ENCODE assay signal across 8 mouse cellular contexts in the genomic region with DNA sequence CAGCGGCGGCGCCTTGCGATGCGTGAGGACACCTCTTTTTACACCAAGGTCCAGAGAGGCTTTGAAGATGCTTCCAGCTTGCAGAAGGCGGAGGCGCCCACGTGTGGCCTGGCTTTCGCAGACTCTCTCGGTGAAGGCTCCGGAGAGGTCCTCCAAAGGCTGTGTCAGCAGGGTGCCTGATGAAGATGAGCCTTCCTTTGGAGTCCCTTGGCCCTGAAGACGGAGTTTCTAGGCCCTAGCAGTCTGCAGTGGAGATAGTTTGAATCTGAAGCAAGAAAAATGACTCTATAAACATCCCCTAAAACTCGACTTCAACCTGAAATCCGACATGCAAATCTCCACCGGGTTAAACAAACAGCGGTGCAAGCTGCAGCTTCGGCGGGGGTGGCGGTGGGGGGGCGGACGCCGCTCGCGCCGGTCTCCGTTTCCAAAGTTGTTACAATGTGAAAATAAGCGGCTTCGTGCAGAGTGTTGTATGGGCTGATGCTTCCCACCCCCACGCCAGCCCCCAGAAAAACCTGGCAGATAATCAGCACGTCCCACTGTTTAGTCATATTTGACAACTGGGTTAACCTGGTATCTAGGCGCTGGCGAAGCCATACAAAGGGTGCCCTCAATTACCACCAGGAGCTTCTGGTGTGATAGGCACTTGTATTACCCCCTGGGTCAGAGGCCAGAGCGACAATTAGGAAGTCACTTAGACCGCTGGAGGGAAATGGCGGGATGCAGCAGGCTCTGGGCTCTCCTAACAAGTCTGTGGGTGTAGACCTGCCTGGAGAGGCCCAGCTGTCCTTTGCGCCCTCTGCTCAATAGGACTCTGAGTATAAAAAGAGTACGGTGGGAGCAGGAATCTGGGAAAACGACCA. TPM values are rescaled to one million over a fixed set of nuclear protein-coding genes. Genes with fewer than 3 reads are reported as not detected.
DNase-seq lines count a peak whose midpoint lies in the region; ATAC-seq and TF ChIP-seq lines count a peak whose summit lies in the region.

No protein-coding gene starts in this region.

- peaks cover 79% of the 10 kb centered on the region for H3K27me3 ChIP-seq in forebrain, embryonic 12.5 days
- H3K27me3 ChIP-seq in intestine, postnatal 0 days (replicated peaks; ENCODE audit: control insufficient read depth, insufficient read depth, low read length), result peaks cover 88% of the 10 kb centered on the region

- WGBS in forebrain, embryonic 12.5 days, result under 1% methylated on average over 38 of the region's 38 CpGs
- 2% methylated on average over 38 of the region's 38 CpGs for WGBS in intestine, postnatal 0 days

- H3K4me2 ChIP-seq in forebrain, embryonic 12.5 days, result peak overlapping the region; percentile 60
- no peak overlapping the region for H3K4me2 ChIP-seq in intestine, postnatal 0 days (replicated peaks; ENCODE audit: low read depth)

- peak; percentile 13 to 51 for DNase-seq in cerebellum, postnatal 10 days
- DNase-seq in cerebellum, adult 11-12 months, result no peak
- DNase-seq in B cell, adult 2 months, result peak; percentile 47 to 63
- DNase-seq in yolk sac, embryonic 10.5 days (ENCODE audit: low spot score), result peak; percentile 17
- DNase-seq in adipocyte (ENCODE audit: low spot score), result no peak

- TF ChIP-seq CTCF in intestine, postnatal 0 days (IDR thresholded peaks at IDR 0.05; ENCODE audit: low read depth), result peak; percentile 49

- peak overlapping the region; percentile 12 for H3K9ac ChIP-seq in forebrain, embryonic 12.5 days
- H3K9ac ChIP-seq in intestine, postnatal 0 days (ENCODE audit: low read depth, low read length), result no peak overlapping the region

- H3K27ac ChIP-seq in forebrain, embryonic 12.5 days, result peak overlapping the region; percentile 36
- no peak overlapping the region for H3K27ac ChIP-seq in intestine, postnatal 0 days (ENCODE audit: low read depth, low read length)

- no peaks in the 10 kb centered on the region for H3K9me3 ChIP-seq in forebrain, embryonic 12.5 days
- no peaks in the 10 kb centered on the region for H3K9me3 ChIP-seq in intestine, postnatal 0 days (ENCODE audit: control insufficient read depth)

- ATAC-seq in forebrain, embryonic 12.5 days (ENCODE audit: low FRiP score), result peak; percentile 15; the same call in 1 of the 2 replicates
- no peak for ATAC-seq in intestine, postnatal 0 days
- ATAC-seq in megakaryocyte progenitor cell, adult 5-6 weeks (replicated peaks; ENCODE audit: poor library complexity), result peak; percentile 26; the same call in 1 of the 2 replicates

- peaks cover 58% of the 10 kb centered on the region for H3K4me1 ChIP-seq in forebrain, embryonic 12.5 days
- H3K4me1 ChIP-seq in intestine, postnatal 0 days (replicated peaks; ENCODE audit: control insufficient read depth, insufficient read depth, low read length), result peaks cover 14% of the 10 kb centered on the region; the same call in 1 of the 2 replicates

- peak overlapping the region; percentile 57 for H3K4me3 ChIP-seq in forebrain, embryonic 12.5 days (replicated peaks)
- no peak overlapping the region for H3K4me3 ChIP-seq in intestine, postnatal 0 days (ENCODE audit: low read depth, low read length)

- H3K36me3 ChIP-seq in forebrain, embryonic 12.5 days (replicated peaks), result no peaks in the 10 kb centered on the region
- no peaks in the 10 kb centered on the region for H3K36me3 ChIP-seq in intestine, postnatal 0 days (ENCODE audit: control insufficient read depth, insufficient read depth)

RNA-seq across cellular contexts. Expression of gene Sp9, which starts 0.9 kb away (rescaled TPM):
- polyA plus RNA-seq in forebrain, embryonic 12.5 days (2016; fragmentation: Nextera tagmentation; extraction: Ambion mirVana), result 12.9 and 16.1 TPM in 2 replicates
- not detected in 2 replicates for polyA plus RNA-seq in intestine, postnatal 0 days (2015; fragmentation: Nextera tagmentation; extraction: Ambion mirVana)
- total RNA-seq in megakaryocyte progenitor cell, adult 5-6 weeks (2015), result not detected in 2 replicates
- not detected in 2 replicates for total RNA-seq in megakaryocyte progenitor cell, adult 5-6 weeks (2017)

RNA-seq across cellular contexts. Expression of gene Scrn3, which starts 41.6 kb away (rescaled TPM):
- polyA plus RNA-seq in forebrain, embryonic 12.5 days (2016; fragmentation: Nextera tagmentation; extraction: Ambion mirVana), result 10.9 and 12.7 TPM in 2 replicates
- polyA plus RNA-seq in intestine, postnatal 0 days (2015; fragmentation: Nextera tagmentation; extraction: Ambion mirVana), result 7.8 and 8.7 TPM in 2 replicates
- 7.5 and 13.9 TPM in 2 replicates for total RNA-seq in megakaryocyte progenitor cell, adult 5-6 weeks (2015)
- 15.5 and 22.7 TPM in 2 replicates for total RNA-seq in megakaryocyte progenitor cell, adult 5-6 weeks (2017)

RNA-seq across cellular contexts. Expression of gene Cir1, which starts 41.7 kb away (rescaled TPM):
- 24.0 and 26.1 TPM in 2 replicates for polyA plus RNA-seq in forebrain, embryonic 12.5 days (2016; fragmentation: Nextera tagmentation; extraction: Ambion mirVana)
- polyA plus RNA-seq in intestine, postnatal 0 days (2015; fragmentation: Nextera tagmentation; extraction: Ambion mirVana), result 17.1 and 19.9 TPM in 2 replicates
- total RNA-seq in megakaryocyte progenitor cell, adult 5-6 weeks (2015), result 11.3 and 14.8 TPM in 2 replicates
- total RNA-seq in megakaryocyte progenitor cell, adult 5-6 weeks (2017), result 9.7 and 20.9 TPM in 2 replicates

RNA-seq across cellular contexts. Expression of gene Ola1, which starts 52.1 kb away (rescaled TPM):
- 104 and 106 TPM in 2 replicates for polyA plus RNA-seq in forebrain, embryonic 12.5 days (2016; fragmentation: Nextera tagmentation; extraction: Ambion mirVana)
- polyA plus RNA-seq in intestine, postnatal 0 days (2015; fragmentation: Nextera tagmentation; extraction: Ambion mirVana), result 42.3 and 43.3 TPM in 2 replicates
- total RNA-seq in megakaryocyte progenitor cell, adult 5-6 weeks (2015), result 157 and 170 TPM in 2 replicates
- total RNA-seq in megakaryocyte progenitor cell, adult 5-6 weeks (2017), result 152 and 154 TPM in 2 replicates

Comparison
In these comparisons a context has a peak if more than half of its experiments do, and no peak if none do; other contexts are left out.
1. DNase-seq: peak in cerebellum, postnatal 10 days (2 of 2), B cell, adult 2 months (2 of 2) and yolk sac, embryonic 10.5 days (single experiment); none in cerebellum, adult 11-12 months (single experiment) and adipocyte (single experiment).
2. RNA of gene Sp9, which starts 0.9 kb away (polyA plus RNA-seq): 12.9 to 16.1 TPM in forebrain, embryonic 12.5 days; not detected in intestine, postnatal 0 days; every median in the first group is over 10 times any median in the second.